Mouse (Mus musculus) skeletal muscle tissue, adult 2 months (tissue): ENCODE results near the gene Serpina9.
A peak's percentile ranks its signal among the peaks of the same experiment; 100 is the strongest.

ENCODE experiments used
- DNase-seq: peaks from one replicate; pipeline ENCODE4 v3.0.0-alpha.2; 2012; ENCODE audit warnings: low read depth, low spot score

Gene Serpina9

DNA sequence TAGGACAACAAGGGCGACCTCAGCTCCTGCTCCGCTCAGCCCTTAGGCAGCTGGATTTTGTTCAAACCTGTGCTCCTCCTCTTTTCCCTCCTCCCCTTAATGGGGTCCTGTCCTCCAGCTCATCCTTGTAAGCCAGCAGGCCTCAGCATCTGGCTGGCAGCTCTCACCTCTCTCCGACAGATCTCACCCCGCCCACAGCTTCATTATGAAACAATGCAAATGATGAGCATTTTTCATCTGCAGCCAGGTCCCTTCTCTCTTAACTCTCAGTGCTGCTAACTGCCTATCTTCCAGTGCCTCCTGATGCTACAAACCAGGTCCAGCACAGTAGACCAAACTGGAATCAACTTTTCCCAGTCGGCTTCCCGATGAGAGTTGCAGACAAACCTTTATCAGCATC lies at the start of gene Serpina9:
Gene Serpina9, minus strand, starts transcription at position 136 of the 400 bp plus-strand sequence.
- DNase-seq, result no peak

DNA sequence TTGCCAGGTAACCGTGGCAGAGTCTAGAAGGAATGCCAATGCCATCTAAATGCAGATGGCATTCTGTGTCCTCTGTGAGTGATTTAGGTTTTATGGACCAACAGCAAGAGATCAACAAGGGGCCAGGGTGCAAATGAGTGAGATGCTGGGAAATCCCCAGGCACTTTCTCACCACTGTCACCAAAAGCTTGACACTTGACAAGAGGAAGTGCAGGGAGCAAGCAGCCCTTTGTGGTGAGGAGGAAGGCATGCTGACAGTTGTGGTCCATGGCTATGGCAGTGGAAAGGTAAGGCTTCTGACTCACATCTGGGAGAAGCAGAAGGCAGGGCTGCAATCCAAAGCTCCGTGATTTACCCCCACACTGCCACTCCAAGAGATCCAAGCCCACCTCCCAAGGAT lies 48.3 kb upstream of the Serpina9 start:
- no peak for DNase-seq

DNA sequence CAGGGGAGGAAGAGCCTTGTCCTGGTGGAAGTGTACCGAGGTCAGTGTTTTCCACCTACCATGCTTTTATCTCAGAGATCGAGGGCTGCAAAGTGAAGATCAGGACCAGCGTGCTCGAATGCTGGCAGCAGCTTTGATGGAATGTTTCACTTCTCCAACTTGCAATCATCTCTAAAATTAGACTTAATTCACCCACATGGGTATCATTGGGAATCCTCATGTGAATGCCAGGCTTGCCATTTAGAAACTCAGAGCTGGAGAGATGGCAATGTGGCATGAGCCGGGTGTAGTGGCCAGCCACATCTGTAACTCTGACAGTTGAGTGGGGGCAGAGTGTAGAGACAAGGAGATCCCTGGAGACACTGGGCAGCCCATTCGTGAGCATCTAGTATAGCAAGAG lies 46.6 kb upstream of the Serpina9 start:
- no peak for DNase-seq

DNA sequence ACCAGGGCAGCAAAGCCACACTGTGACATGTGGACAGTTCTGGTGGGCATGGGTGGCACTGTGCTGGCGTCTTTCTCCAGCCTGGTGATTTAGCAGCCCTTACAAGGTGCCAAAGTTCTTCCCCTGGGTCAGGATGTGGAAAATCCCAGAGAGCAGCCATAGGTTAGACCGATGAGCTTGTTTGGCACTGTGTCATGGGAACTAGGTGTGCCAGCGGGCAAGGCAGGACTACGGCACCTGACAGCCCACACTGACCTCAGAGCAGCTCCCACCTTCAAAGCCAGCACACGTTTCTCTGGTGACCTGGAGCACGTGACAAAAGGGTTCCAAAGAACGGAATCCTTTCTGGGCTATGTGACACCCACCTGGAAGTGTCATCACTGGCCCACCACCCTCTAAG lies 44.0 kb upstream of the Serpina9 start:
- no peak for DNase-seq

DNA sequence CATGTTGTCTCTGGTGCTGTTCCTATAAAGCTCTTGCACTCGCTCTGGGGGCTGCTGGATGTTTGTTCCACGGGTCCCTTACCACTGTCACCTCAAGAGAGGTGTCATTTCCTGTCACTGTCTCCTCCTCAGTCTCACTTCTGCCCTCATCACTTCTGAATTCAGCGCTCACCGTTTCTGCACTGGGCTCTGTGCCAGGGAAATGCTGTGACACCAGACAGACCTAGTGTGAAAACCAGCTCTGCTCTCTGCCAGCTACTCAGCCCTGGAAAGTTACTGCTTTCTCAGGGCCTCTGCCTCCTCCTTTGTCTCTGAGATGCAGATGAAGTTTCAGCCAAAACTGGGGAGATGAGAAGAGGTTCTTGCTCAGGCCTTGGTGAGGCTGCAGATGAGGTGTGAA lies 43.5 kb upstream of the Serpina9 start:
- DNase-seq, result no peak

DNA sequence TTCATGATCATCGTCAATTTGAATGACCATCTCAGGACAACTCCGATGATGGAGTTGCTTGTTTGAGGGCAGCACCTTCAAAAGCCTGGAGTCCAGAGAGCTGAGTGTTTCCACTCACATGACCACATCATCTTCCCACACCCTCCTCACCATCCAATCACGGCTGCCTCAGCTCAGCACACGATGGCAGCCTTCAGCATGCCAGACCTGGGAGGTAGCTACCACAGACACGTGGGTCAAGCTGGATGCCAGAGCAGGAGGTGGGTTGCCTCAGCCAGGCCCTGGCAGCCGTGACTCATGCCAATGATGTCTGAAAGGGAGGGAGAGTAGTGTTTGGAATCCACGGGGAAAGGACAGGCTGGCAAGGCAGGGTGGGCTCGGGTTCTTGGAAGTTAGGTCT lies 42.2 kb upstream of the Serpina9 start:
- DNase-seq, result no peak

DNA sequence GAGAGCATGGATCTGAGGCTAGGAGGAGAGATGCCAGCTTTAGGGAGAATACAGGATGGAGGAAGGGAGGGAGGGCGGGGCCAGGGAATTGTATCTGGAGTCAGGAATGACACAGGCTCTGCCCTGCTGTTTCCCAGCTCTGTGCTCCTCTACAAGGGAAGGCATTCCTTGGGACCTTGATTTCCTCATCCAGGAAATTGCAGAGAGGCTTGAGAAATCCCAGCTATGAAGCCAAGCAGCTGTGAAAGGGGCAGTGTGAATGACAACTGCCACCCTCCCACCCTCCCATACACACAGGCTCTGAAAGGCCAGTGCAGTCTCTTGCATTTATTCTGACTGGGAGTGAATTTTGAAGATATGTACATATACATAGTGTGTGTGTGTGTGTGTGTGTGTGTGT lies 40.4 kb upstream of the Serpina9 start:
- DNase-seq, result no peak

DNA sequence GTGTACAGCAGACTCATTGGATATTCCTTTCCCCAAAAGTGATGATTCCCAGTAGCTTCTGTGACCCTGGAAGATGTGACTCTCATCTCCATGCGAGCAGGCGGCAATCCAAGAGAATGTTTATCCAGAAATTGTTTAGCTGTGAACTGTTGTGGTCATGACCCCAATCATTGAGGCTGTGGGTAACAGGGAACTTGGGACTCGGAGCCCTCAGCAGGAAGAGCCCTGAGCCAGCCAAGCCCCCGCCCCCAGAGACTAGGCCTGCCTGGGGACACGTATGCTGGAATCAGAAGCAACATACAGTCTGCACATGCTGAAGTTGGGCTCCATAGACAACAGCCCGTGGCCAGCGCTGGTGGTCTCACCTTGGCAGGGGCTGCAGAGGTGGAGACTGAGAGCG lies 32.2 kb upstream of the Serpina9 start:
- no peak for DNase-seq

DNA sequence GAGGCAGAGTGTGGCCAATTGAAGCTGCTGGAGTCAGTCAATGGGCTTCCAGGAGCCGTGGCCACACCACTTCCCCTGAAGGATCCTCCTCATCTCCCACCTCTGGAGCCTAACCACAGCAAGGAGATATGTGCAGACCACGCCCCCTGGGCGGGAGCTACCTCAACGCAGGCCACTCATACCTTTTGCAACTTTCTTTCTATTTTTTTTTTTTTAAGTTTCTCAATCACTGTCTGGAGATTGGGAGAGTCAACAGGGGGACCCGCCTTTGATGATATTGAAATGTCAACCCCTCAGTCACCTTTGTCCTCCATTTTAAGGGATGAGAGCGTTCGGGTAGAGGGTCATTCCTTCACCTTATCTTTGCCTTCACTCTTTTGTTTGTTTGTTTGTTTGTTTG lies 30.8 kb upstream of the Serpina9 start, which contains the start of gene Serpina12:
Gene Serpina12, minus strand, starts transcription at position 101 of the 400 bp plus-strand sequence.
- no peak for DNase-seq

DNA sequence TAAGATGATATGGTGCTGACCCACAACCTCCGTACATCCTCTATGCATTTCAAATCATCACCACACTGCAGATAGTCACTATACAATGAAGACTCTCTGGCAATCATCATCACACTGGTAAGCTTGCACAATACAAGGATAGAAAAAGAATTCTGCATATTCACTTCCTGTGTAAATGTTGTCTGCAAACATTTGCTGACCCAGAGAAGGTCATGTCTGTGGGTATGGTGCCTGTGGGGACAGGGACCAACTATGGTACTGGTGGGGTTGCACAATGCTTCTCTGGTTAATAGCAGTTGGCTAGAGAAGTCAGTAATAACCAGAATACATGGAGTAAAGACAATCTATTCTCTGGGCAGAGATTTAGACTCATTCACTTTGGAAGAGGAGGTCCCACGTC lies 29.2 kb upstream of the Serpina9 start:
- no peak for DNase-seq

DNA sequence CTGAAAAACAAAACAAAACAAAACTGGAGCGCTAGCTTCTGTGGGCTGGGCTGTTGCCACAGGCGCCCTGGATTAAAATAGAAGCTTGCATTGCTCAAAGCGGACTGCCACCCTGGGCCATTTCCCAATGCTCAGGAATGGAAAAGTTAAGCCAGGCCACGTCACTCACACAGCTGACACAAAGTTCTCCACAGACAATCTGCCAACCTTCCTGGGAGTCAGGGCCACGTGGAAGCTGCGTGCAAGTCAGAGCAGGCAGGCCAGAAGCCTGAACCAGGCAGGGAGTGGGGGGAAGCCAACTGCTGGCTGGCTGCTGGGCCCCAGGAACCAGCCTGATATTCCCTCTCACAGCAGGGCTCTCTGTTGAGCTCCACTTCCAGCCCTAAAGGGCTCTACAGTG lies 27.8 kb upstream of the Serpina9 start:
- peak; percentile 92 for DNase-seq

DNA sequence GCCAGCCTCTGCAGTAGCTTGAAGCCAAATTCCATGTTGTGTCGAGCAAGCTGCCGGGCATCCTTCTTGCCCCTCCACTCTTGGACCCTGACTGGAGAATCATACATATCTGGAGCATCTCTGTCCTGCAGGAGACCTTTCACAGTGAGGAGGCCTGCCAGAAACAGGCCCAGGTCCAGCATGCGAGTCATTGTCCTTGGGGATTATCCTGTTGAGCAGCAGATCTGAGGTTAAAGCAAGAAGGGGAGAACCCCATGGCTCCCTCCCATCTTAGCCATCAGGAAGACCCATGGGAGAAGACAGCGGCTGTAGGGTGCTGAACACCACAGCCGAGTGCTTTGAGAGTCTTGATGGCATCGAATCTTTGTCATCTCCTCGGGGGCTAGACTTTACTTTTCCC lies 24.6 kb upstream of the Serpina9 start:
- DNase-seq, result no peak

DNA sequence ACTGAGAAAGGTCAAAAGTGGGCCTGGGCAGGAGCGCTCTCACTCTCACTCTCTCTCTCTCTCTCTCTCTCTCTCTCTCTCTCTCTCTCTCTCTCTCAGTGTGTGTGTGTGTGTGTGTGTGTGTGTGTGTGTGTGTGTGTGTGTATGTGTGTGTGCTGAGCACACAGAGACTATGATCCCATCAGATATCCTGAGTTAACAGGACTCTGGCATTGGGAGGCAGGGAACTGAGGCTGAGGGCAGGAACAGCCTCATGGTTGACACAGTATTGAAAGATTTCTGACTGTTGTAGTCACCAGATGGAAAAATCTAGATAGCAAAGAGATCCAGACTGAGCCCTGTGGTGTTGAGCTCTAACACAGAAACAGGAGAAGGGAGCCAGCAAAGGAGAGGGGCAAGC lies 20.2 kb upstream of the Serpina9 start:
- no peak for DNase-seq

DNA sequence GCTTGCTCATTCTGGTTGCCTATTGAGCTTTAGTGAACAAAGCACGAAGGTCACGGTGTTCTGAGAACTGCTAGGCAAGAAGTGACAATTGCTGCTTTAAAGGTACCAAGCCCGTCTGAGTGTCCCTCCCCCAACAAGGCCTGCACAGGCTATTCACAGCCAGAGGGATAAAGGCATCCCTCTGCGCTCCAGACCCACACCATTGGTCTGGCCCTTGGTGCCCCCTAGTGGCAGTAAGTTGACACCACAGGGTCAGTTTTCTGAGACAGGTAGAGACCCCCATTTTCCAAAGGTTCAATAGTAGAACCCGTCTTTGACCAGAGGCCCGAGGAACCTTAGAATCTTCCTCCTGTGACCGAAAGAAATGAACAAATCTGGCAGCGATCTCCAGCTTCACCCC lies 16.4 kb upstream of the Serpina9 start:
- DNase-seq, result no peak

DNA sequence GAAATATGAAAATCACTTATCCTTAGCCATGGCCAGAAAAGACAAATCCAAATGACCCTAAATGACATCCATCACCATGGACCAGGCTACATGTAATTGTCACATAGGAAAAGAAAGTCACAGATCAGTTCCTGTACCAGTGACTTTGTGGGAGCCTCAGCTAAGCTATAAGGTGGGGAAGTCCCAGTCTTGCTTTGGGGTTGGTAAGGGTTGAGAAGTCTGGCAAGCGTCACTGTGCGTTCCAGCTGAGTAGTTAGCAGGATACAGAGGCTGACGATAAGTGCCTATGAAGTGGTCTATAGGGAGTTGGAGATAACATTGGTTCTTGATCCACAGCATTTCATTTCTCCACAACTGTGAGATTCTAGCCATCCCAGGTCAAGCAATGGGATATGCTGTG lies 1.7 kb upstream of the Serpina9 start:
- DNase-seq, result no peak

DNA sequence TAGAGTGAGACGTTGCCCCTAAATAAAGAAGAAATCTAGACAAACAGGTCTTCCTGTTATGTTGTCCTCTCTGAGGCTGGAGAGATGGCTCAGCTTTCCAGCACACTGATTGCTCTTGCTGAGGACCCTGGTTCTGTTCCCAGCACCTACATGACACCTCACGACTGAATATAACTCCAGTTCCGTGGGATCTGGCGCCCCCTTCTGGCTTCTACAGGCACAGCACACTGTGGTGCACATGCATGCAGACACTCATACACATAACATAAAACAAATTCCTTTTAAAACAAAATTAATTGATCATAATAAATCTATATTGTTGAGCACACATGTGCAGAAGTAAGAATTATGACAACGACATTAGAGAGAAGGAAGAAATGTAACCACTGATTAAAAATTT lies 8.9 kb downstream of the Serpina9 start:
- no peak for DNase-seq

DNA sequence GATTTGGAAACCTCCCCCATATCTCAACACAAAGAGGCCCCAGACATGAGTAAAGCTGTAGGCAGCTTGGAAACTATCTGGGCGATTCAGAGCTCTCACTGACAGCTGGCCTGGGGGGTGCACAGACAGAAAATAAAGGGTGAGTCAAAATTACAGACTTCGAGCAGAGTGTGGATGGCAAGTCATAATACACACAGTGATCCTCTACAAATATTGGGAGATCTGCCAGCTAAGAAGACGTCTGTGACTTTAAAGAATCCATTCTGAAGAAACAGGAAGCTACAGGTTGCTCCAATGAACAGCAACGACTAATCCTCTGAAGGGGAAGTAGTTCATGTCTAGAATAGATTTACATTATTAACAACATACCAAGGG lies 10.3 kb downstream of the Serpina9 start:
- DNase-seq, result no peak

DNA sequence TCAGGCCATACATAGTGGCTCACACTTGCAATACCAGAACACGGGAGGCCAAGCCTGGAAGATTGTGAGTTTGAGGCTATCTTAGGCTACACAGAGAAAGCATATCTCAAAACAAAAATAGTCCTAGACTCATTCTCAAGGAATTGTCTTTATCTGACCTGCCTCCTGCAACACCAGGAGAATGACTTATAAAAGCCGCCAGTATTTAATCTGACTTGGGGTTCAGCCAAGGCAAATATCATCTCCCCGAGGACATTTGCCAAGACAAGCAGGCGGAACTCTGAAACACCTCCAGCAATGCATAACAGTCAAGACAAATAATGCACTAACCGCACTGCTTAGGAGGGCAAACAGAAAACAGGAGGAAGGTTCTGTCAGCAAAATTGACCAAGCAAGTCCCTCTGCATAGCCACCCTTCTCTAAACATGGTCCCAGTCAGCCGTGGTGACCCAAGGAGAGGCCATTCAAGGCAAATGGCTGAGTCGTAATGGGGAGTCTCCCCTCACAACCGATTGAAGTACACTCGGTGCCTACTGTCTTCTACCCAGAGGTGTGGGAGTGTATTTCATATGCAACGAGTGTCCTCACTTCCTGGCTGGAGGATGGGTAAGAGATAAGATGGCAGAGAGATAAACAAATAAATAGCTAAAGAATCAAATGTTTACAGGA lies 10.9 kb downstream of the Serpina9 start:
- DNase-seq, result peak; percentile 20

DNA sequence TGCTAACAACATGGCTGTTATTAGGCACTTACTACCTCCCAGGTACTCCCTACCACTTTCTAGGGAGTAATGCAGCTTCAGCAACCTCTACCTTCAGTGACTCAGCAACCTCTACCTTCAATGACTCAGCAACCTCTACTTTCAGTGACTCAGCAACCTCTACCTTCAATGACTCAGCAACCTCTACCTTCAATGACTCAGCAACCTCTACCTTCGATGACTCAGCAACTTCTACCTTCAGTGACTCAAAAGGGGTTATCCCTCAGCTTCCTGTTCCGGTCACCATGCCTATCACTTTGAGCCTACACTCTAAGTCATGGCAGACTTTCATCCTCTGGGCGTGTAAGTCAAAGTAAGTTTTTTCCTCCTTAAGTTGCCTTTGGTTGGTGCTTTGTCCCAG lies 13.0 kb downstream of the Serpina9 start:
- DNase-seq, result no peak

DNA sequence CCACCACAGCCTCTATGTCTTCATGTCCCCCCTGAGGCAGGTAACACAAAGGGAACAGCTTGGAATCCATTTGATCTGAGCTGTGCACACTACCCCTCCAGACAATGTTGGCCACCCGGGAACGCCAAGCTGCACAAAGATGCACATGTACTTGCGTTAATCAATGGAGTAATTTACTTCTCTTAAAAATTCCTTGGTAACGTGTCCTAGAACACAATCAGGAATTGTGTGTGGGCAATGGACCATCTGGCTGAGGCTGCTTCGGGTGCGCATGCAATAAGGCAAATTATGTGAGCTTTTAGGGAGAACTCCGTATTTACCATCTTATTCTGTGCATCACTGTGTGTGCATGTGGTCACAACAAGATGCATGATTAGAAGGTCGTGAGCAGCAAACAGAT lies 13.9 kb downstream of the Serpina9 start:
- DNase-seq, result no peak

DNA sequence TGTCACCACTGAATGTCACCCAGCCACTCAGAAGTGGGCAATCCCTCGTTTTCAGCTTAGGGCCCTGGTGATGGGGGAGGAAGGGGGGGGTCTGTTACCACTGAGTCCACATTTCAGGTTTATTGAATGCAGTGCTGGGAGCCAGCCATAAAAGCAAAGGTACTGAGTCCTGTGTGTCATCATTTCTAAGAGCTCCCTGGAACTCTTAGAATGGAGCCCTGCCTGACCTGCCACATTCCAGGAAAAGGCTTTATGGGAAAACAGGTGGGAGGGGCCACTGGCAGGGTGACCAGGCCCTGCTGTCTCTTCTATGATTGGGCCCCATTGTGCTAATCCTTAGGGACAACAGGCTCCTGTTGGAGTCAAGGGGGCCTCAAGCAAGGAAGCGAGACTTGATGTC lies 17.0 kb downstream of the Serpina9 start:
- DNase-seq, result no peak

DNA sequence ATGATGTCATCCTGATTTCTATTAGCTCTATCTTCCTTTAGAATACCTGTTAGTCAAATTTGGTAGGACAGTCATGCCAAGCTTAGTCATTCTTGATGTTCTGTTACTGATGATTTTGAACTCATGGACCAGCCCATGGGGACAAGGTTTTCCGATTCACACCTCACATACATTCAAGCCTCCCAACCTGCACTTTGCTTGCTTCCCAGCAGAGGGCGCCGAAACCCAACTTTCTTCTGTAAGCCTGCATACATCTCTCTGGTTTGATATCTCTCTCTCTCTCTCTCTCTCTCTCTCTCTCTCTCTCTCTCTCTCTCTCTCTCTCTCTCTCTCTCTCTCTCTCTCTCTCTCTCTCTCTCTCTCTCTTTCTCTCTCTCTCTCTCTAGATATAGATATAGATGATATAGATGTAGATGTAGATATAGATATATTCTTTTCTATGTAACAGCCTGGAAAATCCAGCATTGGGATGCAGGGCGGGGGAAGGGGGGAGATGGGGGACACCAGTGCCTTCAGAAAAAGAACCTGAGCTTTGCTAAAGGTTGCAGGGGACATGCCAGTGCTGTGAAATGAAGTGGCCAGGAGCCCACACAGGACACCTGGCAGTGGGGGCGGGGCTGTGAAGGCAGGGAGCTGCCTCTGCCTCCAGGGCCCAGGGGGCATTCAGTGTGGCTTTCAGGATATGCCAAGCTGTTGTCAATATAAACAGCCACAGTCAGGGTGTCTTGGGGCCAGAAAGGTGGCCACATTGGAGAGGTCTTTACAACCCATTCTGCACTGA lies 18.1 kb downstream of the Serpina9 start:
- peak; percentile 34 for DNase-seq

DNA sequence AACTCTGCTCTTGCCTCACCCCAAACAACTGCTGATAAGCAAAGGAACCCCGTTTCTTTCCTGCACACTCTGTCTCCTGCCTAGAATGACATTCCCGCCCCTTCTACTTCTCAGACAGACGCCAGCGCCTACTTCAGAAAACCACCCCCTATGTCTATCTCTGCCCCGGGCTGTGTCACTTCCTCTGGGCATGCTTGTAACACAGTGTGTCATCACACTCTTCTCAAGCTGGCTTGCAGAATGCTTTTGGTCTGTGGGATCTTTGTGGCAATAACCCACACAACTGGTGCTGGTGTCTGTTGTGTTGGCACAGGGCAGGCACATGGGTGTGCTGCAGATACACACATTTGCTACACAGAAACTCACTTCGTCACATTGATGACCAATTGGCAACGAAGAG lies 20.6 kb downstream of the Serpina9 start:
- DNase-seq, result no peak
